Mouse (Mus musculus): ENCODE measurements around the gene Best2. TPM values are rescaled to one million over a fixed set of nuclear protein-coding genes. Genes with fewer than 3 reads are reported as not detected.

Gene Best2
- total RNA-seq, 2 experiments from 2014 or later = not detected

DNA sequence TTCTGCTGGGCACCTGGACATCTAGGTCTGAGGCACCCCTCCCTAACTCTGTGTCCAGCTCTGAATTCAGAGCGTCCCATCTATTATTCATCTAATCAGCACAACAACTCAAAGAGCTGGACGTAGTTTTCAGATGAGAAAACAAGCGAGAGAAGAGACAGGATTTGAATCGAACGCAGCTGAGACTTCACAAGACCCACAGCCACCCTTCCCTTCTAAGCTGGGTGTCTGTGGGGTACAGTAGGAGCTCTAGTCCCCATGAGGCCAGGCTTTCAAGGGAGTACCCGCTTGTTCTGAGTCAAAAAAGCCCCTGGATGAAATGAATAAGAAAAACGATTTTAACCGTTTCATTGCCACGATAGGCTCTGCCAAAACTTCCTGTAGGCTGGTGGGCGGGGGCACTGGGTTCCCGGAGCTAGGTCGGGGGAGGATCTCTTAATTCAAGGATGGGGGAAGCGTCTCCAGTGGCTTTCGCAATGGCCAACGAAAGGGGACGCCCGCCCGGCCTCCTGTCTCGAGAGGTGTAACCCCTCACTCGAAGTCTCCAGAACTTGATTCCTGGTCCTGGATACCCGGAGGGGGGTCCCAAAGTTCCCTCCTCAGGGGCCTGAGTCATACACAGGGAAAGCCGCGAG lies 29.2 kb downstream of the Best2 start:
- ATAC-seq (replicated peaks; ENCODE audit: low FRiP score, poor library complexity, severe bottlenecking) = no peak

DNA sequence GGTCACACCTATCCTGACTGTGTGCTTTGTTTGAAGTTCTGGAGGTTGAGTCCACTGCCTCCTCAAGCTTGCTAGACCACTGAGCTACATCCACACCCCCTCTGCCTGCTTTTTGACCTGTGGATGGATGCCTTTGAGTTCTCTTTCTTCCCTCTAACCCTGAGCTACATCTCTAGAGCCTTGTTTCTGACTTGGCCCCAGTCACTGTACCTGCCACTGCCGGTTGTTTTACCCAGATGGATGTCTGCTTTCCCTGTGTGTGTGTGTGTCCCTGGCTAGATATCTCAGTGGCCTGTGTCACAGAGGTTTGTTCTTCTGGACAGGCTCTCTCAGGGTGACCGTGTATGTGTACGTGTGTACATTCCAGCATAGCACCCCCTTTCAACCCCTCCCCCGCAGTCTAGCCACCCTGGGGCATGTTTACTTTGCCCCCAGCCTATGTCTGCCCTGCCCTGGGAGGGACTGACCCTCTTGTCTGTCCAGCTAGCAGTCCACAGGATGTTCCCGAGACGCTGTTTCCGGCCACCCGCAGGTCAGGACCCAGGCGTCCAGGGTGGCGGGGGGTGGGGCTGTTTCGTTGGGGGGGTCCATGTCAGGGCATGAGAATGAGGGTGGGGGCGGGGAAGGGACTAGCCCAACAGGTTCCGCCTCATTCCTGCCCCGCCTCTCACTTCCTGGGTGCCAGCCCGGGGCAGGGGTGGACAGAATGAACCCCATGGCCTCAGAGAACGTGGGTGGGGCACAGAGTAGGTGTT lies 29.9 kb downstream of the Best2 start:
- no peak for ATAC-seq (replicated peaks; ENCODE audit: low FRiP score, poor library complexity, severe bottlenecking)

- no peak for ATAC-seq (replicated peaks; ENCODE audit: low FRiP score, poor library complexity, severe bottlenecking)
These were observed 31.8 kb downstream of the Best2 start for GRCm38 (mm10) chr8:84982499-84983011.

GRCm38 (mm10) chr8:84981644-84982498 lies 32.5 kb downstream of the Best2 start:
- ATAC-seq (replicated peaks; ENCODE audit: low FRiP score, poor library complexity, severe bottlenecking) = no peak

DNA sequence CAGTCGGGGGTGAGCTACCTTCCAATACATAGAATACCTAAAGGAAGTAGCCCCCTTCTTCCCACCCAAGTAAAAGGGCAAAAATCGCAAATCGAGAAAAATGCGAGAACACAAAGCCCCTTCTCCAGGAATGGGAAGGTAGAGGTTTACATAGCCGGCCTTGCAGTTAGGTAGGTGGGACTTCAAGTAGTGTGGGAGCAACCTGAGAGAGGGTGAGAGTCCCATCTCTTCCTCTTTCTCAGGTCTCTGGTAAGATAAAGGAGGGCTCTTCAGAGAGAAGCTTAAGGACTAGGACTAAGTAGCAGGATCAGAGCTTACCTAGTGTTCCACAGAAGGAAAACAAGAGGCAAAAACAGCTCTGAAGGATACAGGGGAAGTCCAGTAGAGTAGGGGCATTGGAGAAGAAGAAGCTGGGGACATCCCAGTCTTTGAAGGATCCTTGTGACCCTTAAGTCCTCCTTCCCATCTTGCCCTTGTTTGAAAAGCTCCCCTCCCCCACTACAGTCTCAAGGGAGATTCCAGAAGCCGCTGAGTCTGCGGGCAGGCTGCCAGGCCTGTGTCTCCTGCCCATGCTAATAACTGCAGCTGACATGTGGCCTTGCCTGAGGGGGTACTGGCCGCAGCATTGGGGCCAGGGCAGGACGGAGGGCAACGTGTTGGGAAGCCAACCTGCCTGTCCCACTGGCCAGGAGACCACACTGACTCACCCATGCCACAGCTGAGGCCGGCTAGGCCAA lies 33.5 kb downstream of the Best2 start:
- no peak for ATAC-seq (replicated peaks; ENCODE audit: low FRiP score, poor library complexity, severe bottlenecking)

GRCm38 (mm10) chr8:84979599-84980421 lies 34.5 kb downstream of the Best2 start:
- ATAC-seq (replicated peaks; ENCODE audit: low FRiP score, poor library complexity, severe bottlenecking) = peak; percentile 59

GRCm38 (mm10) chr8:84978248-84978940 lies 35.9 kb downstream of the Best2 start, which contains the start of gene Junb:
Gene Junb, minus strand, starts transcription at chr8:84978718.
- no peak for ATAC-seq (replicated peaks; ENCODE audit: low FRiP score, poor library complexity, severe bottlenecking)

- no peak for ATAC-seq (replicated peaks; ENCODE audit: low FRiP score, poor library complexity, severe bottlenecking)
These were observed 36.7 kb downstream of the Best2 start for GRCm38 (mm10) chr8:84977435-84978247.

- no peak for ATAC-seq (replicated peaks; ENCODE audit: low FRiP score, poor library complexity, severe bottlenecking)
These were observed 37.4 kb downstream of the Best2 start for GRCm38 (mm10) chr8:84976763-84977434.

DNA sequence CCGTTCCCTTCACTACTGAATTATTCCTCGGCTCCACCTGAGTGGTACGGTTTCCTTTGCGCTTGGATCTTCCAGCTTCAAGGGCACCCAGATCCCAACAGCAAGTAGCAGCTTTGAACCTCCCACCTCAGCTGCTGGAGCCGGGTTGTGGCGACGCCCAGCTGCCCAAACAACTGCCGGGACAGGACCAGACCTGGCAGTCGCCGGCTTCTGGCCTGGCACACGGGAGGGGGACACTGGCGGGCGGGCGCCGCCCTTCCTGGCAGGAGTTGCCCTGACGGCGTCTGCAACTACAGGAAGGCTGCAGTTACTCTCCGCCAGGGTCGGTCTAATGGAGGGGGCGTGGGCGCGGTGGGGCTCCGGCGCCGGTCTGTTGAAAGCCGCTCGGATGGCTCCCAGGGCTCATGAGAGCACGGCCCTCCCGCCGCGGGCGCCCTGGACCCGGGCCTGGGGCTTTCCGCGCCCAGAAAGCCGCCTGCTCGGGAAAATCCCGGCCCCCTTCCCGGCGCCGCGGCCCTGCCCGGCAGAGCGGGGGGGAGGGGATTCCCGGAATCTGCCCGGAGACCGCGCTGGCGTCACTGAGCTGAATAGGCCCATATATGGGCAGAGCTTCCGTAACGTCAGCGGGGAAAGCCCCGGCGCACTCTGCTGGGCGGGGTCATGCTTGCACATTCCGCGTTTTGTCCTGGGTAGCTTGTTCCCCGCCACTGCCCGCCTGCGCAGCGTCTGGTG lies 38.1 kb downstream of the Best2 start:
- peak; percentile 67 for ATAC-seq (replicated peaks; ENCODE audit: low FRiP score, poor library complexity, severe bottlenecking)

DNA sequence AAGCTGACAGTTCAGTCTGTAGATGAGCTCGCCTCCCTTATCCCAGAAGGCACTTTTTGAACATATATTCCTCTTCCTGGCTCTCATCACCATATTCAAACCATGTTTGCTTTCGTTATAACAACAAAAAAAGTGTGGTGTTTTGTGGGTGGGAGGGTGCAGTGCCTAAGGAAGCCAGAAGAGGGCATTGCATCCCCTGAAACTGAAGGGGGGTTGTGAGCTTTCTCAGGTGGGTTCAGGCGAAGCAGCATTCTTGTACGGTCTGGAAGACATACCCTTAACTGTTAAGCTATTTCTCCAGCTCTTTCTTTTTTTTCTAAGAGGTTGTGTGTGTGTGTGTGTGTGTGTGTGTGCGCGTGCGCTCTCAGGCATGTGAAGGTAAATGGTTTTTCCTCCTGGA lies 38.9 kb downstream of the Best2 start:
- no peak for ATAC-seq (replicated peaks; ENCODE audit: low FRiP score, poor library complexity, severe bottlenecking)

GRCm38 (mm10) chr8:84974543-84975142 lies 39.7 kb downstream of the Best2 start:
- ATAC-seq (replicated peaks; ENCODE audit: low FRiP score, poor library complexity, severe bottlenecking) = no peak

- ATAC-seq (replicated peaks; ENCODE audit: low FRiP score, poor library complexity, severe bottlenecking) = no peak
These were observed 40.4 kb downstream of the Best2 start for GRCm38 (mm10) chr8:84973803-84974542.

GRCm38 (mm10) chr8:84973079-84973478 lies 41.3 kb downstream of the Best2 start:
- no peak for ATAC-seq (replicated peaks; ENCODE audit: low FRiP score, poor library complexity, severe bottlenecking)

- ATAC-seq (replicated peaks; ENCODE audit: low FRiP score, poor library complexity, severe bottlenecking) = peak; percentile 65
These were observed 43.4 kb downstream of the Best2 start for GRCm38 (mm10) chr8:84970913-84971312.
